In genomic region chr17:11414288-11414687, GRCm38 (mm10) we compare ENCODE assay signal across 22 mouse cellular contexts.
"Had no signal": no experiment of that assay in that cellular context is flagged by ENCODE, and none has a peak within 500 bp of the region (broad histone marks: within the 10 kb centered on the region; RNA-seq: fewer than 3 reads in every experiment).

No protein-coding gene starts in this region.

- H3K4me2 ChIP-seq: heart, embryonic 12.5 days; hindbrain, embryonic 13.5 days; hindbrain, embryonic 15.5 days; limb, embryonic 13.5 days; limb, embryonic 15.5 days; liver, embryonic 12.5 days had no signal

- ATAC-seq: forebrain, postnatal 0 days; hindbrain, postnatal 0 days; intestine, embryonic 16.5 days; liver, embryonic 12.5 days had no signal

- H3K4me3 ChIP-seq: heart, adult 2 months; heart, embryonic 12.5 days; hindbrain, embryonic 13.5 days; hindbrain, embryonic 15.5 days; limb, embryonic 13.5 days; limb, embryonic 15.5 days; liver, embryonic 12.5 days had no signal

- H3K27me3 ChIP-seq: heart, embryonic 12.5 days; hindbrain, embryonic 13.5 days; hindbrain, embryonic 15.5 days; limb, embryonic 13.5 days; limb, embryonic 15.5 days; liver, embryonic 12.5 days had no signal

- H3K36me3 ChIP-seq: heart, embryonic 12.5 days; hindbrain, embryonic 13.5 days; hindbrain, embryonic 15.5 days; limb, embryonic 13.5 days; limb, embryonic 15.5 days; liver, embryonic 12.5 days had no signal

- H3K4me1 ChIP-seq: hindbrain, embryonic 13.5 days; hindbrain, embryonic 15.5 days; limb, embryonic 13.5 days; limb, embryonic 15.5 days; liver, embryonic 12.5 days had no signal

- H3K9ac ChIP-seq: forebrain, postnatal 0 days; heart, embryonic 12.5 days; hindbrain, embryonic 13.5 days; hindbrain, embryonic 15.5 days; limb, embryonic 13.5 days; limb, embryonic 15.5 days; liver, embryonic 12.5 days; liver, embryonic 14.5 days had no signal

- DNase-seq: forebrain, postnatal 0 days; gastrocnemius, postnatal 14 days; gastrocnemius, postnatal 36 days; heart, adult 11 months; heart, adult 2 months; heart, postnatal 14 days; heart, postnatal 36 days; kidney, adult 11 months; kidney, adult 8-10 months; kidney, postnatal 14 days; layer of hippocampus, adult 9-11 months; layer of hippocampus, postnatal 36 days; left cerebral cortex, postnatal 4 days had no signal

- H3K9me3 ChIP-seq: heart, embryonic 12.5 days; hindbrain, embryonic 13.5 days; hindbrain, embryonic 15.5 days; limb, embryonic 13.5 days; limb, embryonic 15.5 days; liver, embryonic 12.5 days had no signal

- H3K27ac ChIP-seq: heart, adult 2 months; hindbrain, embryonic 13.5 days; hindbrain, embryonic 15.5 days; hindbrain, postnatal 0 days; limb, embryonic 13.5 days; limb, embryonic 15.5 days; liver, embryonic 12.5 days; liver, embryonic 14.5 days had no signal
